Mouse (Mus musculus) liver, embryonic 14.5 days (tissue): Measurements from ENCODE around the gene Plagl2.

Experiments used
- CTCF ChIP-seq: IDR thresholded peaks from 2 replicates; pipeline ENCODE4 v1.5.1; 2016; ENCODE audit warnings: antibody characterized with exemption, low read depth, control low read depth
- EP300 ChIP-seq: IDR thresholded peaks from 2 replicates; pipeline ENCODE4 v1.6.1; 2016; ENCODE audit warnings: antibody characterized with exemption, low read depth

DNA sequence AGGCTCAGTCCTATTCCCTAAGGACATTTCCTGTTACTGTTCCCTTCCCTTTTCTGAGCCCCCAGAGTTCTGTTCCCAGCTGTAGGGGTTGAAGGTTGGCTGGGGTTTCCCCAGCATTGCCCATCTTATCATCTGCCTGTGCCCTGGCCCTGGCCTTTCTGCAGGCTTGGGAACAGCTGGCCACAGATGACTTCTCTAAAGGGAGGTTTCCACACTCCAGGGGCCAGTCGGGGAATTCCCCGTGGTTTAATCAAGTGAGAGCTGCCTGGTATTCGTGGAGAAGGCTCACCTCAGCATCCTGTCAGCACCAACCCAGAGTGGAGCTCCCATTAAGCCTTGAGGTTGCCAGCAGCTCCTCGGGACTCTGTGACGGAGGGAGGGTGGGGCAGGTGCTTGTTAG, 42.7 kb downstream of the Plagl2 start:
- no peak for TF ChIP-seq CTCF
- no peak for TF ChIP-seq EP300
